Mouse (Mus musculus): ENCODE measurements around the gene Fance. TPM values are rescaled to one million over a fixed set of nuclear protein-coding genes. Genes with fewer than 3 reads are reported as not detected.
A peak's percentile ranks its signal among the peaks of the same experiment; 100 is the strongest.

Fance gene
- polyA plus RNA-seq, 1 experiment = 16.6 TPM

DNA sequence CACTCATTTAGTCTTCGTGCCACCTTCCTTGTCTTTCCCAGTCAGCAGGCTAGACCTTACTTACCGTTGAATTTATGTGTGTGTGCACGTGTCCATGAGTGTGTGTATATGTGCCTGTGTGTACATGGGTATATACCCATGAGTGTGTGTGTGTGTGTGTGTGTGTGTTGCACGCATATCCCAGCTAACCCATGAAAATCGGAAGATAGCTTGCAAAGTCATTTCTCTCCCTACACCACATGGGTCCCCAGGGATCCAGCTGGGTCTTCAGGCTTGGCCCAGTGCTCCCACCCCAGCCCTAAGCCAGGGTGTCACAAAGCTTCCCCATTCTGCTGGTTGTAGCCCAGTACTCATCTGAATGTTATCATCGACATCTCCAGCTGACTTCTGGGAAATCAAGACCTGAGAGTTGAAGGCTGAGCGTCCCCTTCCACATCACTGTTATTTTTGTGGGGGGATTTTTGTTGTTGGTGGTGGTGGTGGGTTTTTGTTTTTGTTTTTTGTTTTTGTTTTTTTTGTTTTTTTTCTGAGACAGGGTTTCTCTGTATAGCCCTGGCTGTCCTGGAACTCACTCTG, 31.4 kb upstream of the Fance start:
- Histone ChIP-seq H3K4me3 (ENCODE audit: low read depth, low read length) (no peak overlapping the region), H3K27ac (ENCODE audit: insufficient read depth, low read depth, low read length) (peak overlapping the region; percentile 89), H3K4me1 (ENCODE audit: control insufficient read depth, insufficient read depth, insufficient read length, low read length) (peaks cover 80% of the 10 kb centered on the region), H3K36me3 (ENCODE audit: control insufficient read depth, insufficient read depth, low read length) (peaks cover 17% of the 10 kb centered on the region), H3K27me3 (ENCODE audit: control insufficient read depth, insufficient read depth, low read length) (no peaks in the 10 kb centered on the region)
- WGBS = 75% methylated on average over 7 of the region's 7 CpGs
- no peak for TF ChIP-seq CTCF (IDR thresholded peaks at IDR 0.05; ENCODE audit: extremely low read depth, insufficient read length, insufficient replicate concordance, low read depth, low read length)
- TF ChIP-seq POLR2A (IDR thresholded peaks at IDR 0.05; ENCODE audit: low read depth, low read length) = no peak

DNA sequence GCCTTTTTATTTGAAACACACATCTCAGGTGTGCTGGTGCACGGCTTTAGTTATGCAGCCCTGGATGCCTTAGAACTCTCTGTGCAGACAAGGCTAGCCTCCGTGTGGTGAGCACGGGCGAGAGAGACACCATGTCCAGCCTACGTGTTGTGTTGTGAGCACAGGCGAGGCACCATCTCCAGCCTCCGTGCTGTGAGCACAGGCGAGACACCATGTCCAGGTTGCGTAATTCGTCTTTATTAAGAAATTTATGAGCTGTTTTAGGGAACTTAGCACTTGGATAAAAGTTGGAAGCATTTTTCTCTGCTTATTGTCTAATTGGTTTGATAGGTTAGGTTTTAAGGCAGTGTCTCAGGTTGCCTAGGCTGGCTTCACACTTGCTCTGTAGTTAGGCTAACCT, 30.1 kb upstream of the Fance start:
- Histone ChIP-seq H3K27me3 (ENCODE audit: control insufficient read depth, insufficient read depth, low read length) (no peaks in the 10 kb centered on the region), H3K4me1 (ENCODE audit: control insufficient read depth, insufficient read depth, insufficient read length, low read length) (peaks cover 80% of the 10 kb centered on the region), H3K4me3 (ENCODE audit: low read depth, low read length) (no peak overlapping the region), H3K27ac (ENCODE audit: insufficient read depth, low read depth, low read length) (peak overlapping the region; percentile 88), H3K36me3 (ENCODE audit: control insufficient read depth, insufficient read depth, low read length) (peaks cover 12% of the 10 kb centered on the region)
- 38% methylated on average over 10 of the region's 10 CpGs for WGBS
- TF ChIP-seq CTCF (IDR thresholded peaks at IDR 0.05; ENCODE audit: extremely low read depth, insufficient read length, insufficient replicate concordance, low read depth, low read length) (no peak), POLR2A (IDR thresholded peaks at IDR 0.05; ENCODE audit: low read depth, low read length) (no peak)

DNA sequence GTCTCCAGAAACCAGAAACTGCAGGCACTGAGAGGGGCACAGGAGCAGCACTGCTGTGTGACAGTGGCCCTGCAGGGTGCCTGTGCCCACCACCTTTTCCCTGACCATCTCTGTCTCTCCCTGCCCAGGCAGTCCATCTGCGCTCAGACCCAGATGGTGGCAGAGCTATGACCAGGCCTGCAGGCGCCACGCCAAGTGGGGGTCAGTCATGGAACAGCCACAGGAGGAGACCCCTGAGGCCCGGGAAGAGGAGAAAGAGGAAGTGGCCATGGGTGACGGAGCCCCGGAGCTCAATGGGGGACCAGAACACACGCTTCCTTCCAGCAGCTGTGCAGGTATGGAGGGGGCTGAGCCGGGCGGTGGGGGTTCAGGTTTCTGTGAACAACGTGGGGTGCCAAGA, 27.2 kb upstream of the Fance start:
- H3K27me3 ChIP-seq (ENCODE audit: control insufficient read depth, insufficient read depth, low read length) = no peaks in the 10 kb centered on the region
- TF ChIP-seq POLR2A (IDR thresholded peaks at IDR 0.05; ENCODE audit: low read depth, low read length) (no peak), CTCF (IDR thresholded peaks at IDR 0.05; ENCODE audit: extremely low read depth, insufficient read length, insufficient replicate concordance, low read depth, low read length) (no peak)
- peak overlapping the region; percentile 94 for H3K27ac ChIP-seq (ENCODE audit: insufficient read depth, low read depth, low read length)
- H3K4me3 ChIP-seq (ENCODE audit: low read depth, low read length) = no peak overlapping the region
- peaks cover 69% of the 10 kb centered on the region for H3K4me1 ChIP-seq (ENCODE audit: control insufficient read depth, insufficient read depth, insufficient read length, low read length)
- WGBS = 87% methylated on average over 10 of the region's 10 CpGs
- peaks cover 19% of the 10 kb centered on the region for H3K36me3 ChIP-seq (ENCODE audit: control insufficient read depth, insufficient read depth, low read length)

DNA sequence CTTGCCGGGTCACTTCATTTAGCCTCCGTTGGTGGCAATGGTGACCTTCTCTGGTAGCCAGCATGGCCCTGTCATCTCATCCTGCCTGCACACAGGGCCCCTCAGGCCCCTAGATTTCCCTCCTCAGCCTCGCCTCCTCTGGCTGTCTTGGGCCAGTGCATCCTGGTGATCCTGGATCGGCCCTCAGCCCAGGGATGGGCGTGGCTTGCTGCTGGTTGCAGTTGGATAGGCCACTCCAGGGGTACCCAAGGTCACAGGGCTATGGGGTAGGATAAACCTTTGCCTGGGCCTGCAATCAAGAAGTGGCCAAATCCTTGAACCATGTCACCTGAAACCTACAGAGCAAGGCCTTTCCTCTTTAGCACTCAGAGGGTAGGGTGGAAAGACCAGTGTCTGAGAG, 26.4 kb upstream of the Fance start:
- peaks cover 61% of the 10 kb centered on the region for H3K4me1 ChIP-seq (ENCODE audit: control insufficient read depth, insufficient read depth, insufficient read length, low read length)
- WGBS = 34% methylated on average over 5 of the region's 5 CpGs
- TF ChIP-seq CTCF (IDR thresholded peaks at IDR 0.05; ENCODE audit: extremely low read depth, insufficient read length, insufficient replicate concordance, low read depth, low read length) = peak; percentile 29; the same call in 1 of the 2 replicates
- no peak for TF ChIP-seq POLR2A (IDR thresholded peaks at IDR 0.05; ENCODE audit: low read depth, low read length)
- H3K4me3 ChIP-seq (ENCODE audit: low read depth, low read length) = no peak overlapping the region
- H3K27me3 ChIP-seq (ENCODE audit: control insufficient read depth, insufficient read depth, low read length) = no peaks in the 10 kb centered on the region
- H3K27ac ChIP-seq (ENCODE audit: insufficient read depth, low read depth, low read length) = peak overlapping the region; percentile 94
- peaks cover 26% of the 10 kb centered on the region for H3K36me3 ChIP-seq (ENCODE audit: control insufficient read depth, insufficient read depth, low read length)

DNA sequence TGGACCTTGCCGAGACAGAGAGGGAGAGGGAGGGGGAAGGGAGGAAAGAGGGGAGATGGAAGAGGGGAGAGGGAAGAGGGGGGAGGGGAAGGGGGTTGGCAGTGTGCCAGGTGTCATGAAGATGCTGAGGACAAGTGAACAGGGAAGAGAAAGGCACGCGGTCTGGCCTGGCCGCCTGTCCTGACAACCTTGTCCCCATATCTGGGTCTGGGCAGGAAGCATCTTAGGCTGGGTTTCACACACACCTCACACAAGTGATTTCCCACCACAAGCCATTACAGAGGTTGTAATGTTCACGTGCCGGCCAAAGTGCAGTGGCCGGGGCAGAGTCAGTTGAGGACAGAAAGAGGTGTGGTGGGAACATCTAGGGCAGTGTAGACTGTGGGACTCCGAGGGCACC, 25.7 kb upstream of the Fance start:
- H3K4me3 ChIP-seq (ENCODE audit: low read depth, low read length) = no peak overlapping the region
- TF ChIP-seq CTCF (IDR thresholded peaks at IDR 0.05; ENCODE audit: extremely low read depth, insufficient read length, insufficient replicate concordance, low read depth, low read length) (no peak), POLR2A (IDR thresholded peaks at IDR 0.05; ENCODE audit: low read depth, low read length) (no peak)
- peak overlapping the region; percentile 94 for H3K27ac ChIP-seq (ENCODE audit: insufficient read depth, low read depth, low read length)
- H3K36me3 ChIP-seq (ENCODE audit: control insufficient read depth, insufficient read depth, low read length) = peaks cover 31% of the 10 kb centered on the region
- WGBS = 12% methylated on average over 8 of the region's 8 CpGs
- no peaks in the 10 kb centered on the region for H3K27me3 ChIP-seq (ENCODE audit: control insufficient read depth, insufficient read depth, low read length)
- peaks cover 58% of the 10 kb centered on the region for H3K4me1 ChIP-seq (ENCODE audit: control insufficient read depth, insufficient read depth, insufficient read length, low read length)

DNA sequence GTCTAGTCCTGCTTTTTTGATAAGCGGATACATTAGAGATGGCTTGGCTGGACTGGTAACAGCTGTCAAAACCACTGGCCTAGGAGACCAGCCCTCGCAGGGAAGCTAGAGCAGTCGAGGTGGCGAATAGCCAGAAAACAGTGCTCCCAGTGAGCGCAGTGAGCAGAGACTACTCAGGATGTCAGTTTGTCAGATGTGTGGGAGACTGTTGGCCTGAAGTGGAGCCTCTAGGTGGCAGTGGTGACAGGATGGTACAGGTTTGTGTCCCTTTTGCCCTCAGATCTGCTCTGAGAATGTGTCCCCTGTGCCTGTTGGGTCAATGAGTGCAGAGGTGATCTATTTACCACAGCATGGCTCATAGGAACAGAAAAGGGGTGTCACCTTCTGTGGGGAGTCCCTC, 25.3 kb upstream of the Fance start:
- Histone ChIP-seq H3K4me3 (ENCODE audit: low read depth, low read length) (no peak overlapping the region), H3K27ac (ENCODE audit: insufficient read depth, low read depth, low read length) (peak overlapping the region; percentile 87), H3K27me3 (ENCODE audit: control insufficient read depth, insufficient read depth, low read length) (no peaks in the 10 kb centered on the region), H3K36me3 (ENCODE audit: control insufficient read depth, insufficient read depth, low read length) (peaks cover 31% of the 10 kb centered on the region), H3K4me1 (ENCODE audit: control insufficient read depth, insufficient read depth, insufficient read length, low read length) (peaks cover 54% of the 10 kb centered on the region)
- TF ChIP-seq CTCF (IDR thresholded peaks at IDR 0.05; ENCODE audit: extremely low read depth, insufficient read length, insufficient replicate concordance, low read depth, low read length) = peak; percentile 58; the same call in 1 of the 2 replicates
- no peak; the same call in 1 of the 2 replicates for TF ChIP-seq POLR2A (IDR thresholded peaks at IDR 0.05; ENCODE audit: low read depth, low read length)
- WGBS = 15% methylated on average over 5 of the region's 5 CpGs

- TF ChIP-seq CTCF (IDR thresholded peaks at IDR 0.05; ENCODE audit: extremely low read depth, insufficient read length, insufficient replicate concordance, low read depth, low read length) (no peak), POLR2A (IDR thresholded peaks at IDR 0.05; ENCODE audit: low read depth, low read length) (no peak)
- peak overlapping the region; percentile 47 for H3K27ac ChIP-seq (ENCODE audit: insufficient read depth, low read depth, low read length)
- no peaks in the 10 kb centered on the region for H3K27me3 ChIP-seq (ENCODE audit: control insufficient read depth, insufficient read depth, low read length)
- no peak overlapping the region for H3K4me3 ChIP-seq (ENCODE audit: low read depth, low read length)
- peaks cover 38% of the 10 kb centered on the region for H3K4me1 ChIP-seq (ENCODE audit: control insufficient read depth, insufficient read depth, insufficient read length, low read length)
- WGBS = 25% methylated on average over 3 of the region's 3 CpGs
- H3K36me3 ChIP-seq (ENCODE audit: control insufficient read depth, insufficient read depth, low read length) = peaks cover 43% of the 10 kb centered on the region
These were observed 23.1 kb upstream of the Fance start for GRCm38 (mm10) chr17:28290262-28290661.
